Mouse (Mus musculus): ENCODE measurements at regions not wholly inside any gene's neighbourhood (a gene's known extent, or its start where the extent isn't known, plus 50 kb on each side); places are given as distances from the start of the nearest gene placed in this dataset.

GRCm38 (mm10) chr3:18295921-18296320 is 347.7 kb downstream of the Cypt12 start:
- no peaks in the 10 kb centered on the region for H3K36me3 ChIP-seq (replicated peaks)
- H3K27ac ChIP-seq (replicated peaks), result no peak overlapping the region
- no peaks in the 10 kb centered on the region for H3K27me3 ChIP-seq (replicated peaks; ENCODE audit: low read depth, poor library complexity, severe bottlenecking)
- DNase-seq (ENCODE audit: low spot score), result no peak
- 96% methylated on average over 4 of the region's 4 CpGs for WGBS
- H3K9me3 ChIP-seq, result no peaks in the 10 kb centered on the region
- no peak overlapping the region for H3K4me3 ChIP-seq
- H3K4me1 ChIP-seq, result no peaks in the 10 kb centered on the region

- Histone ChIP-seq H3K9me3 (no peaks in the 10 kb centered on the region), H3K27me3 (replicated peaks; ENCODE audit: low read depth, poor library complexity, severe bottlenecking) (no peaks in the 10 kb centered on the region), H3K4me1 (no peaks in the 10 kb centered on the region), H3K4me3 (no peak overlapping the region), H3K36me3 (replicated peaks) (no peaks in the 10 kb centered on the region), H3K27ac (replicated peaks) (no peak overlapping the region)
- 86% methylated on average over 3 of the region's 3 CpGs for WGBS
- DNase-seq (ENCODE audit: low spot score), result no peak
These were observed 350.5 kb downstream of the Cypt12 start for GRCm38 (mm10) chr3:18298699-18299098.

GRCm38 (mm10) chr3:18299502-18299901 is 351.3 kb downstream of the Cypt12 start:
- 74% methylated on average over 2 of the region's 2 CpGs for WGBS
- DNase-seq (ENCODE audit: low spot score), result no peak
- no peaks in the 10 kb centered on the region for H3K27me3 ChIP-seq (replicated peaks; ENCODE audit: low read depth, poor library complexity, severe bottlenecking)

GRCm38 (mm10) chr3:18319433-18319832 is 371.2 kb downstream of the Cypt12 start:
- H3K9me3 ChIP-seq, result 0 out of 2 replicates have a peak, but pooled peaks cover 3% of the 10 kb centered on the region
- H3K27me3 ChIP-seq (replicated peaks; ENCODE audit: low read depth, poor library complexity, severe bottlenecking), result no peaks in the 10 kb centered on the region
- no peak for DNase-seq (ENCODE audit: low spot score)
- no peaks in the 10 kb centered on the region for H3K36me3 ChIP-seq (replicated peaks)
- no peaks in the 10 kb centered on the region for H3K4me1 ChIP-seq
- H3K27ac ChIP-seq (replicated peaks), result no peak overlapping the region
- H3K4me3 ChIP-seq, result no peak overlapping the region
- WGBS, result 92% methylated on average over 2 of the region's 2 CpGs

More at GRCm38 (mm10) chr3:18299502-18299901, 351.3 kb downstream of the Cypt12 start:
- Histone ChIP-seq H3K27ac (replicated peaks) (no peak overlapping the region), H3K9me3 (no peaks in the 10 kb centered on the region), H3K36me3 (replicated peaks) (no peaks in the 10 kb centered on the region), H3K4me3 (no peak overlapping the region), H3K4me1 (no peaks in the 10 kb centered on the region)

GRCm38 (mm10) chr3:18333182-18333581 is 385.0 kb downstream of the Cypt12 start:
- Histone ChIP-seq H3K4me3 (no peak overlapping the region), H3K9me3 (no peaks in the 10 kb centered on the region), H3K4me1 (no peaks in the 10 kb centered on the region), H3K27me3 (replicated peaks; ENCODE audit: low read depth, poor library complexity, severe bottlenecking) (no peaks in the 10 kb centered on the region), H3K36me3 (replicated peaks) (no peaks in the 10 kb centered on the region), H3K27ac (replicated peaks) (no peak overlapping the region)
- DNase-seq (ENCODE audit: low spot score), result no peak

- Histone ChIP-seq H3K27ac (replicated peaks) (no peak overlapping the region), H3K4me1 (no peaks in the 10 kb centered on the region), H3K27me3 (replicated peaks; ENCODE audit: low read depth, poor library complexity, severe bottlenecking) (no peaks in the 10 kb centered on the region), H3K4me3 (no peak overlapping the region), H3K36me3 (replicated peaks) (no peaks in the 10 kb centered on the region), H3K9me3 (no peaks in the 10 kb centered on the region)
- 32% methylated on average over 1 of the region's 1 CpGs for WGBS
- no peak for DNase-seq (ENCODE audit: low spot score)
These were observed 391.0 kb downstream of the Cypt12 start for GRCm38 (mm10) chr3:18339189-18339588.

- Histone ChIP-seq H3K36me3 (replicated peaks) (no peaks in the 10 kb centered on the region), H3K27me3 (replicated peaks; ENCODE audit: low read depth, poor library complexity, severe bottlenecking) (no peaks in the 10 kb centered on the region), H3K9me3 (no peaks in the 10 kb centered on the region), H3K27ac (replicated peaks) (no peak overlapping the region), H3K4me1 (no peaks in the 10 kb centered on the region), H3K4me3 (no peak overlapping the region)
- no peak for DNase-seq (ENCODE audit: low spot score)
- WGBS, result 87% methylated on average over 8 of the region's 8 CpGs
These were observed 393.5 kb downstream of the Cypt12 start for GRCm38 (mm10) chr3:18341757-18342156.

DNA sequence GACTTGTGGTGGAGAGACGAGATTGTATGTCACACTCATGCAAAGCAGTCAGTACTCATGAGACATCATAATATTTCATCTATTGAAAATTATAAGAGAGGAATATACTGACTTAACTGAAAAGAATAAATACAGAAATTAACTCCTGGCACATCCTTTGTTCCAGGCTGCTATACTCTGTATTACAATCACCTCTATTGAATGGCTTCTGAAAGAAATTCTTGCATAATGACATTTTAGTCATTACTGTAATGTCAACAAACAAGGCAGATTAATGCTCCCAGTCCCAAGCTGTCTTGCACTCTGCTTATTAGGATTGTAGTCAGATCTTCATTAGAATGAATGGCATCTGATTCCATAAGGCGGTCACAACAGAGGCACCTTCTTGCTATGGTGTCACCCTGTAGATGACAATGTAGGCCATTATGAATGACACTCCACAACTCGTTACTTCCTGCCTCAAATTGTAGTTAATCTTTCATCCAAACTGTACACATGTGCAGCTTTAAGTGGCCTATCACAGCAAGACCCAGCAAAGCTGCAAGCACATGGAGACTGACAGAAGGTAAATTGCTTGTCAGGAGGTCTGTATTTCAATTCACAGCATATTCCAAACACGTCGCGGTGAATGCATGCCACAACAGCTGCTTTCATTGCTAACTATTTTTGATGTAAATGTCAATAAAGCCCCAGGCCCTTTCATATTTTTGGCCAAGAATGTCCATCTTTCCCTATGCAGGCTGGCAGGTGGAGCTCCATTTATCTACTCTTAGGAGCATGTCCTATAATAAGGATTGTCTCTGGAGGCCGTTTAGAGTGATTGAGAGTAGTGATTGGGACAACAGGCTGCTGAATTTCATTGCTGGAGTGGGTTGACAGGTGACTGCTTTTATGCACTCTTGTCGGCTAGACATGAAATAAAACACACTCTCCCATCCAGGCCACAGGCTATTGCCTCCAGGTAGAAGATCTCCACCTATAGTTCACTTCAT is 430.1 kb downstream of the Cypt12 start:
- Histone ChIP-seq H3K4me3 (no peak overlapping the region), H3K4me1 (no peaks in the 10 kb centered on the region), H3K27me3 (replicated peaks; ENCODE audit: low read depth, poor library complexity, severe bottlenecking) (no peaks in the 10 kb centered on the region), H3K27ac (replicated peaks) (no peak overlapping the region), H3K36me3 (replicated peaks) (no peaks in the 10 kb centered on the region), H3K9me3 (no peaks in the 10 kb centered on the region)
- DNase-seq (ENCODE audit: low spot score), result no peak
- WGBS, result 83% methylated on average over 8 of the region's 8 CpGs

GRCm38 (mm10) chr3:18421886-18422575 is 473.8 kb downstream of the Cypt12 start:
- no peaks in the 10 kb centered on the region for H3K27me3 ChIP-seq (replicated peaks; ENCODE audit: low read depth, poor library complexity, severe bottlenecking)
- H3K9me3 ChIP-seq, result no peaks in the 10 kb centered on the region
- H3K36me3 ChIP-seq (replicated peaks), result no peaks in the 10 kb centered on the region
- no peak overlapping the region for H3K4me3 ChIP-seq
- DNase-seq (ENCODE audit: low spot score), result no peak
- no peak overlapping the region for H3K27ac ChIP-seq (replicated peaks)
- H3K4me1 ChIP-seq, result no peaks in the 10 kb centered on the region
- 85% methylated on average over 4 of the region's 4 CpGs for WGBS

- Histone ChIP-seq H3K9me3 (no peaks in the 10 kb centered on the region), H3K27ac (replicated peaks) (no peak overlapping the region), H3K4me1 (no peaks in the 10 kb centered on the region), H3K4me3 (no peak overlapping the region), H3K27me3 (replicated peaks; ENCODE audit: low read depth, poor library complexity, severe bottlenecking) (no peaks in the 10 kb centered on the region), H3K36me3 (replicated peaks) (no peaks in the 10 kb centered on the region)
- WGBS, result 94% methylated on average over 1 of the region's 1 CpGs
- no peak for DNase-seq (ENCODE audit: low spot score)
These were observed 480.7 kb downstream of the Cypt12 start for GRCm38 (mm10) chr3:18428908-18429307.

- DNase-seq (ENCODE audit: low spot score), result no peak
- Histone ChIP-seq H3K27ac (replicated peaks) (no peak overlapping the region), H3K4me3 (no peak overlapping the region), H3K4me1 (no peaks in the 10 kb centered on the region), H3K9me3 (no peaks in the 10 kb centered on the region), H3K27me3 (replicated peaks; ENCODE audit: low read depth, poor library complexity, severe bottlenecking) (no peaks in the 10 kb centered on the region), H3K36me3 (replicated peaks) (no peaks in the 10 kb centered on the region)
- 83% methylated on average over 5 of the region's 5 CpGs for WGBS
These were observed 490.6 kb downstream of the Cypt12 start for GRCm38 (mm10) chr3:18438845-18439244.

- Histone ChIP-seq H3K27ac (replicated peaks) (no peak overlapping the region), H3K9me3 (no peaks in the 10 kb centered on the region), H3K27me3 (replicated peaks; ENCODE audit: low read depth, poor library complexity, severe bottlenecking) (no peaks in the 10 kb centered on the region), H3K4me3 (no peak overlapping the region), H3K36me3 (replicated peaks) (no peaks in the 10 kb centered on the region), H3K4me1 (no peaks in the 10 kb centered on the region)
- no peak for DNase-seq (ENCODE audit: low spot score)
- WGBS, result 81% methylated on average over 3 of the region's 3 CpGs
These were observed 504.2 kb downstream of the Cypt12 start for GRCm38 (mm10) chr3:18452197-18452933.
